Mouse (Mus musculus) midbrain, embryonic 15.5 days (tissue): ENCODE measurements around the gene Thbd. TPM values are rescaled to one million over a fixed set of nuclear protein-coding genes. Genes with fewer than 3 reads are reported as not detected.

Source experiments
- ATAC-seq: fragments of 200-750 bp; cut with Nextera tagmentation; replicated peaks from 2 replicates; pipeline ENCODE4 v1.8.0; 2017; ENCODE audit warnings: moderate TSS enrichment
- H3K27ac ChIP-seq: fragments of 300-500 bp; sonication (generic); 2 replicates; pipeline ENCODE4 v1.5.1; 2015; ENCODE audit warnings: mild to moderate bottlenecking, inconsistent platforms
- H3K27me3 ChIP-seq: fragments of 300-500 bp; sonication (generic); replicated peaks from 2 replicates; pipeline ENCODE4 v1.6.1; 2015; ENCODE audit warnings: inconsistent platforms
- H3K36me3 ChIP-seq: fragments of 300-500 bp; sonication (generic); replicated peaks from 2 replicates; pipeline ENCODE4 v1.6.1; 2015; ENCODE audit warnings: inconsistent platforms
- H3K4me1 ChIP-seq: fragments of 300-500 bp; sonication (generic); 2 replicates; pipeline ENCODE4 v1.6.1; 2015; ENCODE audit warnings: inconsistent platforms
- H3K4me2 ChIP-seq: fragments of 300-500 bp; sonication (generic); 2 replicates; pipeline ENCODE4 v1.6.1; 2015; ENCODE audit warnings: inconsistent platforms, mild to moderate bottlenecking, moderate library complexity
- H3K4me3 ChIP-seq: fragments of 300-500 bp; sonication (generic); 2 replicates; pipeline ENCODE4 v1.5.1; 2015; ENCODE audit warnings: mild to moderate bottlenecking, inconsistent platforms
- H3K9ac ChIP-seq: fragments of 300-500 bp; sonication (generic); 2 replicates; pipeline ENCODE4 v1.6.1; 2015; ENCODE audit warnings: mild to moderate bottlenecking, inconsistent platforms
- H3K9me3 ChIP-seq: fragments of 300-500 bp; sonication (generic); 2 replicates; pipeline ENCODE4 v1.6.1; 2016; ENCODE audit warnings: inconsistent platforms
- WGBS: fragments of 180-500 bp; shearing (Covaris S2); methylation state at CpG from one replicate; pipeline ENCODE4 v1.1.7; 2015; ENCODE audit warnings: mixed read lengths; 5-methylcytosine and 5-hydroxymethylcytosine counted together
- polyA plus RNA-seq: library from polyadenylated mRNA; unstranded; fragments of >200 nt; fragmentation: Nextera tagmentation; extraction: Ambion mirVana; gene quantifications from 2 replicates; pipeline ENCODE4 v1.2.1, GENCODE M21; 2015

The Thbd gene
- polyA plus RNA-seq, 1 experiment from 2014 or later, result 13.0 TPM

DNA sequence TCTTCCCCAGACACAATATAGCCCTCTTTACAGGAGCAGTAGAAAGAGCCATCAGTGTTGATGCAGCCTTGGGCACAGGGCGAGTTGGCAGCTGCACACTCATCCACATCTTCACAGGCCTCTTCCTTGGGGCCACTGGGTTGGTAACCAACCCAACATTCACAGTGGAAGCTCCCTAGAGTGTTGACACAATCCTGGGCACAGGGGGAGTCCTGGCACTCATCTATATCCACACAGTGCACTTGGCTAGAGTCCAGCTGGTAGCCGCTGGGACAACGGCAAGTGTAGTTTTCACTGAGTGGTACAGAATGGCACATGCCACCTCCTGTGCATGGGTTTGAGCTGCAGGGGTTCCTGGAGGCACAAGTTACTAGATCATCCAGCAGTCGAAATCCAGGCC lies 34.2 kb upstream of the Thbd start:
- H3K4me1 ChIP-seq, result no peaks in the 10 kb centered on the region
- H3K9me3 ChIP-seq, result no peaks in the 10 kb centered on the region
- H3K4me3 ChIP-seq, result no peak overlapping the region
- no peak for ATAC-seq
- H3K36me3 ChIP-seq, result no peaks in the 10 kb centered on the region
- 79% methylated on average over 4 of the region's 4 CpGs for WGBS
- no peak overlapping the region for H3K9ac ChIP-seq
- H3K27me3 ChIP-seq, result no peaks in the 10 kb centered on the region; the same call in 1 of the 2 replicates
- no peak overlapping the region for H3K27ac ChIP-seq
- H3K4me2 ChIP-seq, result no peak overlapping the region

DNA sequence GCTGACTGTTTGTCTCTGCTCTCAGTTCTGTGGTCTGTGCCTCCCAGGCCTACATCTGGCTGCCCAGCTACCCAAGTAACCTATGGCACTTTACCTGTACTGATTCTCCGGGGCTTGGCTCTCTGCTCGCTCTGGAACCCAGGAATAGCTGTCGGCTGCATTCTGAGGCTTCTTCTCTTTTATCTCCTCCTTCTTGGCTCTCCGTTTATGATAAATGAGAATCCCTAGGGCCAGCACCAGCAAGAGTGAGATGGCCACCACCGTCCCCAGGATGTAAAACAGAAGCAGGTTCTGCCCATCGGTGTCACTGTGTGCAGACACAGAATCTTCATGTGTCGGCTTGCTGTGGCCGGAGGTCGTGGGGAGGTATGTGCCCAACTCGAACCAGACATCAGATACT lies 33.4 kb upstream of the Thbd start:
- H3K4me3 ChIP-seq, result no peak overlapping the region
- H3K4me2 ChIP-seq, result no peak overlapping the region
- 91% methylated on average over 10 of the region's 10 CpGs for WGBS

DNA sequence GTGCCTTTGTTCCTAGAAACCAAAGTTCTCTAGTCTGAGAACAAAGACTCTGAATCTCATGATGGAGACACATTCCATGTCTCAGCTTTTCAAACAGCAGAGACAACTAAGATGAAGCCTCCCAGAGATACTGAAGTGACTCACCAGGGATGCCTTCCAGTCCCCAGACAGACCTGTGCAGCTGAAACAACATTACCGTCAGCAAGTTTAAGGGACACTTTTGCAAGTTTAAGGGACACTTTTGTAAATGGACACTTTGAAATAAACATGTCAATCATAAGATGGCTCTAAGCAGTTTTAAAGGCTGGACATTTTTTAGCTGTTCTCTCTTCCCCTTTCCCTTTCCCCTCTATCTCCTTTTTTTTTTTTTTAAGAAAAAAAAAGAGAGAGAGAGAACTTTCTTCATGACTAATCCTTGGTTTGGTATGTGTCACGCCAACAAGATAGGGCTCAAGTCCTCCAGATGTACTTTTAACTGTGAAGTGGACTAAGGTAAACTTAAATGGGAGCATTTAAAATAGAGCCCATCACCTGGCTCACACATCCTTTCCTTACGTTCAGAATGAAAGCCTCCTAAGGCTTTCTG lies 31.8 kb upstream of the Thbd start:
- H3K4me1 ChIP-seq, result no peaks in the 10 kb centered on the region
- no peak overlapping the region for H3K4me2 ChIP-seq
- H3K27ac ChIP-seq, result no peak overlapping the region
- H3K4me3 ChIP-seq, result no peak overlapping the region
- H3K9me3 ChIP-seq, result no peaks in the 10 kb centered on the region
- no peak for ATAC-seq
- no peaks in the 10 kb centered on the region; the same call in 1 of the 2 replicates for H3K27me3 ChIP-seq
- H3K9ac ChIP-seq, result no peak overlapping the region
- H3K36me3 ChIP-seq, result no peaks in the 10 kb centered on the region
- 75% methylated on average over 3 of the region's 3 CpGs for WGBS

More for the DNA sequence above, 33.4 kb upstream of the Thbd start:
- H3K9me3 ChIP-seq, result no peaks in the 10 kb centered on the region
- H3K27me3 ChIP-seq, result no peaks in the 10 kb centered on the region; the same call in 1 of the 2 replicates
- no peak overlapping the region for H3K27ac ChIP-seq
- no peaks in the 10 kb centered on the region for H3K36me3 ChIP-seq
- H3K9ac ChIP-seq, result no peak overlapping the region
- no peak for ATAC-seq
- no peaks in the 10 kb centered on the region for H3K4me1 ChIP-seq

DNA sequence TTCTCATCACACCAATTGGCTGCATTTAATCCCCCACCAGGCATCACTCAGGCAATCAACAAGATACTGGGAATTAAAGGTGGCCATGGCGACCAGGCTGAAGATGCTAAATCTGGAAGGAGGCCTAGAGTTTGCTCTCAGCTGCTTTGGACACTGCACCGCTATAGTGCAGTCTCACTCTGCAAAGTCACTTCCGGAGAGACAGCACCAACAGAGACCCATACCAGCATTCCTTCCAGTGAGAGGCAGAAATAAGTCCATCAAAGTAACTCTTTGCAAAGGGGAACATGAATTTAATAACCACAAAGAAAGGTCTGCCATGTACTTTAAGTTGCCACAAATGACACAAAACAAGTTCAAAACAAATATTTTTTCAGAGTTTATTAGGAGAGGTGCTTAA lies 28.3 kb upstream of the Thbd start:
- Histone ChIP-seq H3K9me3 (no peaks in the 10 kb centered on the region), H3K4me1 (no peaks in the 10 kb centered on the region), H3K36me3 (no peaks in the 10 kb centered on the region), H3K27ac (no peak overlapping the region), H3K9ac (no peak overlapping the region), H3K4me2 (no peak overlapping the region), H3K4me3 (no peak overlapping the region), H3K27me3 (no peaks in the 10 kb centered on the region)
- 39% methylated on average over 3 of the region's 3 CpGs for WGBS
- ATAC-seq, result no peak

DNA sequence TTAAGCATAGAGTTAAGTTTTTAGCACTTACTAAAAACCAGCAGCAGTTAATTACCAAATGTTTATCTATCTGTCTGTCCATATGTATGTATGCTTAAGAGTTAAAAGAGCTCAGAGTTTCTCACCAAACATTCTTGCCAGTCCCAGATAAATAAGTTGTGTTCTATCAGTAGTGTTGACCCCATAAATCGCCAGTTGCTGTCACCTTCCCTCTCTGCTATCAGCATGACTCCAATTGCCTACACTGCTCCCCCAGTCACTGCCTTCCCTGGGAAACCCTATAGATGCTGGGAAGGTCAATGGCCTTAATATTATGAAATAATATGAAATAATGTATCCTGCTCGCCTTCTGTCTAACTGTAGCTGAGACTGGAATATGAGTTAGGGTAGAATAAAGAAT lies 24.4 kb upstream of the Thbd start:
- no peak overlapping the region for H3K4me2 ChIP-seq
- H3K9me3 ChIP-seq, result no peaks in the 10 kb centered on the region

DNA sequence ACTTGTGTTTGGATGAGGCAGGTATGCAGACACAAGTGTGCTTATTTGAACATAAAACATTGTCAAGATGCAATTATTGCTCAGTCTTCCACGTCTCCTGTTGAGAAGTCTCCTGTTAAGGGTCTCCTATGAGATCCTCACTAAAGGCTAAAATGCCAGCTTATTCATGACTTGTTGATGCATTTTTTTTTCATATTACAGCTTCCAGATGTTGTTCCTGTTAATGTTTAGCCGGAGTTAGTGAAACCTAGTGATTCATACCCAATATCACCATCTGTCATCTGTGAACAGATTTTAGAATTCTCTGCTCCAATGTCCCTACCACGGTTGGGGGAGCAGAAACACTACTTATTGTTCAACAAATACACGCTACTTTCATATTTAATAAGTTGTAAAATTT lies 23.0 kb upstream of the Thbd start:
- Histone ChIP-seq H3K9me3 (no peaks in the 10 kb centered on the region), H3K9ac (no peak overlapping the region), H3K4me2 (no peak overlapping the region), H3K4me3 (no peak overlapping the region), H3K4me1 (no peaks in the 10 kb centered on the region), H3K36me3 (no peaks in the 10 kb centered on the region), H3K27me3 (no peaks in the 10 kb centered on the region), H3K27ac (no peak overlapping the region)
- no peak for ATAC-seq
- 83% methylated on average over 4 of the region's 4 CpGs for WGBS

More for the DNA sequence above, 24.4 kb upstream of the Thbd start:
- Histone ChIP-seq H3K36me3 (no peaks in the 10 kb centered on the region), H3K4me3 (no peak overlapping the region), H3K9ac (no peak overlapping the region), H3K27me3 (no peaks in the 10 kb centered on the region), H3K27ac (no peak overlapping the region), H3K4me1 (no peaks in the 10 kb centered on the region)
- WGBS, result 83% methylated on average over 2 of the region's 2 CpGs
- ATAC-seq, result no peak

DNA sequence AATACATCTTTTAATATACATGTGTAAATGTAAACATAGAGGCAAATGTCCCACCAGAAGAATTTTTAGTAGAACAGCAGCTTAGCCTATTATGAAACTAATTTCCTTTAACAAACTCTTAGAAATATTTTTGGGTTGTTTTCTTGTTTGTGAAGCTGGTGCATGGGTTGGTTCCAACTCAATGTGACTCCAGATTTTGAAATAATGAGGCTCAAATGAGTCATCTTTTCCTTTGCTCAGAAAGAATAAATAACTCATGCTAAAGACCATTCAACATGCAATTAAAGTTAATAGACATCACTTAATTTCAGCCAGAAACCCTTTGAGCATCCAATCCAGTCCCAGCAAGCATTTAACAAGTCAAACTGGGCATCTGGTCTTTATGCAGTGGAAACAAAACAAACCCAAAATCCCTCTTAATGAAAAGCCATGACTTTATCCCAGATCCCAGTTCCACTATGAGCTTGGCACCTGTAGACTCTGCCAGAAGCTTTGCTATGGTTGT lies 21.1 kb upstream of the Thbd start:
- no peak overlapping the region for H3K27ac ChIP-seq
- no peak for ATAC-seq
- H3K36me3 ChIP-seq, result no peaks in the 10 kb centered on the region
- no peak overlapping the region for H3K9ac ChIP-seq
- no peaks in the 10 kb centered on the region for H3K9me3 ChIP-seq
- no peak overlapping the region for H3K4me2 ChIP-seq
- H3K4me3 ChIP-seq, result no peak overlapping the region
- no peaks in the 10 kb centered on the region for H3K4me1 ChIP-seq
- H3K27me3 ChIP-seq, result no peaks in the 10 kb centered on the region

DNA sequence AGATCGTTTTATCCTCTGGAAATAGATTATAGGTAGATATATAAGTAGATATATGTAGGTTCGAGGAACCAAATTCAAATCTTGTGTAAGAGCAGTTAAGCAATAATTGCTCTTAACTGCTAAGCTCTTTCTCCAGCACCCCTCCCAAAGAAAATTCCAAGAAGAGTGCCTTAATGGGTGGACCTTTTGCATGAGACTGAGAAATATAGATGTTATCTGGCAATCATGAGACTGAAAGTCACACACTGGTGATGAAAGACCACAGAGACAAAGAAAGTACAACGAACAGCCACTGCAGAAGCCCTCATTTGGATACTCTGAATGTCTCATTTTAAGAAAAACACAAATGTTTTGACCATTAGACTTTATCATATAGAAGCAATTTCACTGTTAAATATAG lies 20.5 kb upstream of the Thbd start:
- H3K4me2 ChIP-seq, result no peak overlapping the region
- H3K27me3 ChIP-seq, result no peaks in the 10 kb centered on the region
- H3K27ac ChIP-seq, result no peak overlapping the region
- no peaks in the 10 kb centered on the region for H3K4me1 ChIP-seq
- H3K9ac ChIP-seq, result no peak overlapping the region
- no peaks in the 10 kb centered on the region for H3K9me3 ChIP-seq
- WGBS, result 82% methylated on average over 3 of the region's 3 CpGs
- H3K4me3 ChIP-seq, result no peak overlapping the region
- no peak for ATAC-seq
- no peaks in the 10 kb centered on the region for H3K36me3 ChIP-seq

DNA sequence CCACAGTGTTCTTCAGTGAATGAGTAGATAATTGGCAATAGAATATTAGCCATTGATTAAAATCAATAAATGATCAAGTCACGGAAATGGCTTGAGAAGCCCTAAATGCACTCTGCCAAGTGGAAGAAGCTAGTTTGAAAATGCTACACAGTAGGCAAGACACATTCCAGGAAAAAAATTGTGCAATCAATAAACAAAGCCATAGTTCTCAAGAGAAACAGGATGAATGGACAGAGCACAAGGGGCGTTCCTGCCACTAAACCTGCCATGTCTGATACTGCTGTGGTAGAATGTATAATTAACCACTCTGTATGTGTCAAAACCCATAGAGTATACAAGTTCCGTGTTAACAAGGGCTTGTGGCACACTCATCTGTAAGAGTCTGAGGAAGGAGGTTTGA lies 19.6 kb upstream of the Thbd start:
- H3K27ac ChIP-seq, result no peak overlapping the region
- no peaks in the 10 kb centered on the region for H3K27me3 ChIP-seq
- no peak overlapping the region for H3K9ac ChIP-seq
- no peaks in the 10 kb centered on the region for H3K4me1 ChIP-seq
- H3K36me3 ChIP-seq, result no peaks in the 10 kb centered on the region
- H3K9me3 ChIP-seq, result no peaks in the 10 kb centered on the region
- no peak overlapping the region for H3K4me3 ChIP-seq
- WGBS, result 90% methylated on average over 3 of the region's 3 CpGs
- ATAC-seq, result no peak
- H3K4me2 ChIP-seq, result no peak overlapping the region

DNA sequence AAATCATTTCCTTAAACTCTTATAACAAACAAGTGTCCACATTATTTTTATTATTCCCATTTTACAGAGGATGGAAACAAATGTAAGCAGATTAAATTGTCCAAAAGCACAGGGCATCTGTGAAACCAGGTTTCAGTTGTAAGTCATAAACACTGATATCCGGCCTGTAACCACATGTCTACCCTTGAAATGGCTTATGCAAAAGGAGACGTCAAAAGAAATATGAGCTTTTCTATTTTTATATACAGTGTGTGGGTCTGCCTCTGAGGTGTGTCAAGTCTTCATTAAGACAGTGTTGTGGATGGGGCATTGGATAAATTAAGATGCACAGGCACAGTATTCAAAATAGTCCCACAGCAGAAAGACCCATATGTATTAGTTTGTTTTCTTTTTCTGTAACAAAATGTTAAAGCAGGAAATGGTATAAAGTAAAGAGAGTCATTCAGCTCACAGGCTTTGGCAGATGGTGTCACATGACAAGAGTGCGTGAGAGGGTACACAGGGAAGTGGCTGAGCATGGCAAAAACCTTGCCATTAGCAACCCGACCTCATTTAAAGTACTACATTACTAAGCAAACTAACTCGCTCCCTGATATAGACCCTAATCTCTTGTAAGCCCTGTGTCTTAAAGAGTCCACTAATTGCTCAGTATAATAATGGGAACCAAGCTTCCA lies 17.9 kb upstream of the Thbd start:
- 87% methylated on average over 5 of the region's 5 CpGs for WGBS

DNA sequence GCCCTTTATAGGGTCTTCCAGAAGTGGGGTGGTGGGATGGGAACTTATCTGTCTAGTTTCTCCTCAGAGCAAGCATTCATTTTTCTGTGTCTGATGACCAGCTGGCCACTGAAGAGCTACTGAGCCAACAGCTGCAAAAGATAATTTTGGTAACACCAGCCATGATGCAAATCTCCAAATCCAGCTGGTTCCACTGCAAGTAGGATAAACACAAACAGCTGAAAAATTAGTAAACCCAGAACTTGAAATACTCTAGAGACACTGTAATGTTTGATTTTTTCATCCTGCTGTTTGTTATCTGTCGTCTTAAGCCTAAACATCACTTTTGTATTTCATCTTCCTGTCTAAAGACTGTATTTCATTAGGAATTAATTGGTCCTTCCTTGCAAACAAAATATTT lies 13.7 kb upstream of the Thbd start:
- Histone ChIP-seq H3K4me3 (no peak overlapping the region), H3K4me2 (no peak overlapping the region), H3K36me3 (no peaks in the 10 kb centered on the region), H3K9ac (no peak overlapping the region), H3K4me1 (no peaks in the 10 kb centered on the region), H3K27me3 (no peaks in the 10 kb centered on the region), H3K27ac (no peak overlapping the region), H3K9me3 (no peaks in the 10 kb centered on the region)
- WGBS, result 74% methylated on average over 1 of the region's 1 CpGs
- no peak for ATAC-seq

More for the DNA sequence above, 17.9 kb upstream of the Thbd start:
- H3K27ac ChIP-seq, result no peak overlapping the region
- H3K9me3 ChIP-seq, result no peaks in the 10 kb centered on the region
- H3K9ac ChIP-seq, result no peak overlapping the region
- no peaks in the 10 kb centered on the region for H3K36me3 ChIP-seq
- H3K4me1 ChIP-seq, result no peaks in the 10 kb centered on the region
- no peaks in the 10 kb centered on the region for H3K27me3 ChIP-seq
- ATAC-seq, result no peak
- no peak overlapping the region for H3K4me2 ChIP-seq
- H3K4me3 ChIP-seq, result no peak overlapping the region

DNA sequence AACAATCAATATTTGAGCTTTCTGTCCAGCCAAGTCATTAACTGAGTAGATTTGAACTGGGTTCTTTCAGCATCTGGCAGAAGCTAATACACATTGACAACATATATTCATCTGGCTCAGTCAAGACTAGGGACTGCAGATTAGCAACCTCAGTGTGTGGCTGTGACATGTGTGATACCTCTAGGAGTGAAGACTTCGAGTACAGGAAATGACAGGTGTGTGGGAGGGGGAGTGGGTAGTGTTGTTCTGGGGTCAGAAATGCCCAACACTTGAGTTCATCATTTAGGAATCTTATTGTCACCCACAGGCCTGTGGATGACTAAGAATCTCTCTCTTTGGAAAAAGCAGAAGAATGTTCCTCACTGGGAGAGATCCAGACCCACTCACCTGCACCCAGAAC lies 13.1 kb upstream of the Thbd start:
- Histone ChIP-seq H3K9me3 (no peaks in the 10 kb centered on the region), H3K4me2 (no peak overlapping the region), H3K27ac (no peak overlapping the region), H3K27me3 (no peaks in the 10 kb centered on the region), H3K9ac (no peak overlapping the region), H3K36me3 (no peaks in the 10 kb centered on the region), H3K4me1 (no peaks in the 10 kb centered on the region), H3K4me3 (no peak overlapping the region)
- no peak for ATAC-seq
- 50% methylated on average over 1 of the region's 1 CpGs for WGBS

DNA sequence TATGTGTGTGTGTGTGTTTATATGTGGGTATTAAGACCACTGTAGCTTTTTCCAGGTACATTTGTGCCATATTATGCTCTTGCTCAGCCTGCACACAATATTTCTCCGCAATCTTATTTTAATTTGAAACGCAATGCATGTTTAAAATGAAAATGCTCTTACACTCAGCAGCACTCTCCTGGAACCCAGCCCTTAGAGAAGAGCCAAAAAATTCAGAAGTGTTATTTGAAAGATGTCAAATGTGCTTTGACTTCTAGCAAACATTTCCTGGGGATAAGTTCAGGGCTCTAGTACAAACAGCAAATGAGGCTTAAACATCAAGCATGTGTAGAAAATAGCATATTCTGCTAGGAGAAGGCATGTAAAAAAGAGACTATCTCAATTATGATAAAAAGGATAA lies 11.8 kb upstream of the Thbd start:
- Histone ChIP-seq H3K9ac (no peak overlapping the region), H3K4me2 (no peak overlapping the region), H3K27ac (no peak overlapping the region), H3K27me3 (no peaks in the 10 kb centered on the region), H3K9me3 (no peaks in the 10 kb centered on the region), H3K4me1 (no peaks in the 10 kb centered on the region), H3K36me3 (no peaks in the 10 kb centered on the region), H3K4me3 (no peak overlapping the region)
- no peak for ATAC-seq
- WGBS, result 97% methylated on average over 2 of the region's 2 CpGs
